Mouse (Mus musculus): ENCODE measurements around the gene Serpinb1b. TPM values are rescaled to one million over a fixed set of nuclear protein-coding genes. Genes with fewer than 3 reads are reported as not detected.

Serpinb1b gene
- polyA plus RNA-seq (2012), result not detected in 2 replicates

GRCm38 (mm10) chr13:33078056-33078705 is at the start of gene Serpinb1b:
Gene Serpinb1b (plus strand): TSS chr13:33078575.

Other genes starting within 250 kb of the Serpinb1b start
- gene Serpinb1a, start 227.4 kb upstream of the Serpinb1b start, polyA plus RNA-seq (2012), result 10.3 and 13.3 TPM in 2 replicates
- not detected in 2 replicates for gene Serpinb1c, start 180.4 kb upstream of the Serpinb1b start, polyA plus RNA-seq (2012)
- gene Serpinb6b, start 113.4 kb upstream of the Serpinb1b start, polyA plus RNA-seq (2012), result 0.23 and 0.61 TPM in 2 replicates
- gene Serpinb9, start 75.3 kb upstream of the Serpinb1b start, polyA plus RNA-seq (2012), result 0.22 and 0.29 TPM in 2 replicates
- gene Serpinb9b, start 51.2 kb upstream of the Serpinb1b start, polyA plus RNA-seq (2012), result not detected in 2 replicates
- gene Serpinb9c, start 81.2 kb downstream of the Serpinb1b start, polyA plus RNA-seq (2012), result not detected in 2 replicates
- gene Serpinb9d, start 114.4 kb downstream of the Serpinb1b start, polyA plus RNA-seq (2012), result not detected in 2 replicates
- not detected in 2 replicates for gene Serpinb9e, start 171.0 kb downstream of the Serpinb1b start, polyA plus RNA-seq (2012)
- not detected in 2 replicates for gene Serpinb9f, start 245.5 kb downstream of the Serpinb1b start, polyA plus RNA-seq (2012)